Mouse (Mus musculus): ENCODE measurements around the gene Dclk1.

The Dclk1 gene

DNA sequence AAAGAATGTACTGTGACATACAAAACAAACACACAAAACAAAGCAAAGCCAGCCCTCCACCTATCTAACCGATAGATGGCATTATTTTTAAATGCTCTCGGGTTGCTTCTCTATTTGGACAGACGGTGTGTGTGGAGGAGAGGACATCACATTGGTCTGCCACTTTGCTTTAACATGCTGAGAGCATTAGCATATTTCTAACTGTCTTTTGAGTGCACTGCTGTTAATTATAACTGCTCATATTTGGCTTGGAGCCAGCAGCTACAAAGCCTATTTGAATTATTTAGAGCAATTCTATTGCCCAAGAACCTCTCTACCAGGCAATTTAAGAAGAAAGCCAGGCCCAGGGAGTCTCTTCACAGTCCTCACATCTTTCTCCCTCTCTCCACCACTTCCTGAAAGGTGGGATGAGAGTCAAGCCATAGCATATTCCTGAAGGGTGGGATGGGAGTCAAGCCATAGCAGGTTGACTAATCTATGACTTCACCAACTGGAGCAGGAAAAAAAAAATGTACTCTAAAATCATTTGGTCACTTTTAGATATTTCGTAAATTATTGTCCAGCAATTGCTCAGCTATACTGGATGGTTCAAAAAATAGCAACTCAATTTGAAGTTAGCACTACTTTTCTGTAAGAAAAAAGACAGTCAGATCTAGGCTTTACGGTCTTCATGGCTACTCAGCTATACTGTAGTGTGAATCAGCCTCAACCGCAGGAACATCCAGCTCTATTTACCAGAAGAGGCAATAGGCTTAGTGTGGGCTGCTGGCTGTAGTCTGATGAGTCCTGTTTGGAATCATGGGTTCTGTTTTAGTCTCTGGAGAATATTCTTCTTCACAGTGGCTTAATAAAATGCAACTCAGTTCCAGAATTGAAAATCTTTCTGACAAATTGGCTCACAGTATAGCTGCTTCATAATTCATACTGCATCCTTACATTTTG lies 155.9 kb downstream of the Dclk1 start:
- DNase-seq (ENCODE audit: low read depth, low spot score), result peak; percentile 74

GRCm38 (mm10) chr3:55401236-55401635 lies 159.1 kb downstream of the Dclk1 start:
- DNase-seq (ENCODE audit: low read depth, low spot score), result peak; percentile 82

GRCm38 (mm10) chr3:55404751-55405150 lies 162.6 kb downstream of the Dclk1 start:
- no peak for DNase-seq (ENCODE audit: low read depth, low spot score)

DNA sequence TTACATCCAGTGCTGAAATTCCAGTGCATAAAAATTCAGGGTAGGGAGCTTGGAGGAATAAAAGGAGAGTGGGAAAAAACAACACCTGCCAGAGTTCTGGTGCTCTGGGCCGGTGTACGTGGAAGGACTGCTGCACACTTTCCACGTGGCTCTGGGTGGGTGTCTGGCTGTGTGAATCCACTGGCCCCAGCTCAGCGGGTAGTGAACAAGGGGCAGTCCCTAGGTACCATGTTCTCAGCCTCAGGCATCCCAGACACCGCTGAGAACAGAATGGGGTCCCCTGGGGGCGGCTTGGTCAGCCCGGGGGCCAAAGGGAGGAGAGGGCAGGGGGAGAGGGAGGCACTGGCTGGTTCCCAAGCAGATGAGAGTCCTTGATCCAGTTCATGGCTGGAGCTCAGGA lies 164.5 kb downstream of the Dclk1 start:
- no peak for DNase-seq (ENCODE audit: low read depth, low spot score)

GRCm38 (mm10) chr3:55411547-55411946 lies 169.4 kb downstream of the Dclk1 start:
- DNase-seq (ENCODE audit: low read depth, low spot score), result no peak

DNA sequence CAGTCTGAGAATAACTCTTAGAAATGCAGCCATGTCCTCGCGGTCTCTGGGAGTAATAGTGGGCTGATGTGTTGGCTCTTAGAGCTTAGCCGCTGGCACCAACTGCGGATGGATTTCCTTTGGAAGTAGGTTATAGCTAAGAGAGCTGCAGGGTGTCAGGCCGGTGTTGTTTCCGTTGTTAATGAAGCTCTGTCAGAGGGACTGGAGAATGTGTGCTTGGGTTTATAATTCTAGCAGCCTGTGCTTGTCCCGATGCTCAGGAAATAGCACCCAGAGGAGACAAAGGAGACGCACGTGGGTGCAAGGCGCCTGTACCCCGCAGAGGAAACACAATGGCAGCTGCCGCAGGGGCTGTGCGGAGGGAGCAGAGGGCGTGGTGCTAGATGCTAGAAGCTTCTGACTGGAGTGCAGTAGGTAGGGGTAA lies 173.4 kb downstream of the Dclk1 start:
- peak; percentile 92 for DNase-seq (ENCODE audit: low read depth, low spot score)

DNA sequence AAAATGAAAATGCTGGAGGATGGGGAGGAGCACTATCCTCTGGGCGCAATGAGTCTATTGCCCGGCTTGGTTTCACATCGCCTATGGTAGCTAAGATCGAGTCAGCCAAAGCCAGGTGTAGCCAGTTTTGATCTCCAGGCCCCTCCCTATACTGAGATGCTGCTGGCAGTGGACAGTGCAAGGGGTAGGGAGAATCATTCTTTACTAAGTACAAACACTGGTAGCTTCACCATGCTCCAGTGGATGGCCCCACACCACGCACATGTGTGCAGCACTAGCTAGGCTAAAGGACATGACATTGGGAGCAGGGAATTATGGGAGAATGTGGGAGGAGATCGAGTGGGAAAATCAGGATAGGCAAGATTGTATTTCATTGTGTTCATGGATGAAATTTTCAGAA lies 176.7 kb downstream of the Dclk1 start:
- DNase-seq (ENCODE audit: low read depth, low spot score), result no peak

DNA sequence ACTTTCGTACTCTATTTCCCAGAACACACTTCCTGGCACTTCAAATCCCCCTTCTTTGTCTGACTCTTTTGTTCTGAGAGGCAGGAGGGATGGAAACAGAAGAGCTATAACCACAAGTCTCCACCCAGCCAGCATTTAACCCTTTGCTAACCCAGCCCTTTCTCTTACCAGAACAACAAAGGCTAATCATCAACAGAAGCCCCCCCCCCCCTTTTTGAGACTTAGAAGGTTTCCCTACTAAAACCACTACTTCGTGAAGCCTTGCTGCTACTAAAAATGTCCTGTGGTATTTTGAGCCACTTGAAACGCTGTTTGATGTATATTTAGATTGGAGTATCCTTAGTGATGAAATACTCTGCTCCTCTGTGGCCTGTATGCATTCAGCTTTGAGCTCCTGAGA lies 177.2 kb downstream of the Dclk1 start:
- no peak for DNase-seq (ENCODE audit: low read depth, low spot score)

- no peak for DNase-seq (ENCODE audit: low read depth, low spot score)
Measured at GRCm38 (mm10) chr3:55420436-55421083, 178.4 kb downstream of the Dclk1 start.

DNA sequence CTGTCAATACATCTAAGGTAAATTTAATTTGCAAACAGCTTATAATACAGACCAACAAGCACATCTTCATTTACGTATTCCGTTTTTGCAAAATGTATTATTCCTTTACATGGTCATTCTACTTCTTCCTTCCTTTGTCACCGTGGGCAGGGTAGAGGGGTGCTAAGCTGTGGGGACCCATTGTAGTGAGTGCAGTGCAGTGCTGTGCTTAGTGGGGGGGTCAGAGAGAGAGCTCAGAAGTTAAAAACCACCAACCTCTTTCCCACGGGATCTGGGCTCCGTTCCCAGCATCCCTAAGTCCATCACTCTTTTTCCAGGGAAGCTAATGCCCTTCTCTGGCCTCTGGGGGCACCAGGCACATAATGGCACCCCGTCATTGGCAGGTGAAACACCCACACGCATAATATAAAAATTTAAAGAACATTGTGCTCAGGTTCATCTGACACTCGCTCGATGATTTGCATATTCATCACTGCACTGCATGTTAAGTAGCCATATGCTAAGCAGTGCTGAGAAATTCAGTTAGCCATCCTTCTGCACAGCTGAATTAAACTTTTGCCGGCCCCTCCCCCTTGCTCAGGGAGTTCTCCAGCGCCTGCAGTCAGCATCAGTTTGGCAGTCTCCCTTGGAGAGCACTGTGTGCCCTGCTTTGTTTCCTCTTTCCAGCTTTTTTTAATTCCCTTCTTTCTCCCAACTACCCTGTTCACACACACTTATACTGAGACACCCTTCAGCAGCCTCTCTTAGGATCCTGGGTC lies 181.7 kb downstream of the Dclk1 start:
- DNase-seq (ENCODE audit: low read depth, low spot score), result peak; percentile 90

DNA sequence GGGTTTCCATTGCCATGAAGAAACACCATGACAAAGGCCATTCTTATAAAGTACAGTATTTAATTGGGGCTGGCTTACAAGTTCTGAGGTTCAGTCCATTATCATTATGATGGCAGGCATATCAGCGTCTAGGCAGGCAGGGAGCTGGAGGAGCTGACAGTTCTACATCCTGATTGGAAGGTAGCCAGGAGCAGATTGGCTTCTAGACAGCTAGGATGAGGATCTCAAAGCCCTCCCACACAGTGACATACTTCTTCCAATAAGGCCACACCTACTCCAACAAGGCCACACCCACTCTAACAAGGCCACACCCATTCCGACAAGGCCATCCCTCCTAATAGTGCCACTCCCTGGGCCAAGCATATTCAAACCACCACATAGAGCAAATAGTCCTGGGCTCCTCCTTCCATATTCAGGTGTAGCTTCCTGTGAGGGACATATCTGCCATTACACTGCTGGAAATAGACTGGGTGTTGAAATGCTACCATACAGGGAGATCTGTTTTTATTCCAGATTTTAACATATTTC lies 187.9 kb downstream of the Dclk1 start:
- peak; percentile 73 for DNase-seq (ENCODE audit: low read depth, low spot score)

GRCm38 (mm10) chr3:55431223-55431622 lies 189.1 kb downstream of the Dclk1 start:
- DNase-seq (ENCODE audit: low read depth, low spot score), result peak; percentile 58

DNA sequence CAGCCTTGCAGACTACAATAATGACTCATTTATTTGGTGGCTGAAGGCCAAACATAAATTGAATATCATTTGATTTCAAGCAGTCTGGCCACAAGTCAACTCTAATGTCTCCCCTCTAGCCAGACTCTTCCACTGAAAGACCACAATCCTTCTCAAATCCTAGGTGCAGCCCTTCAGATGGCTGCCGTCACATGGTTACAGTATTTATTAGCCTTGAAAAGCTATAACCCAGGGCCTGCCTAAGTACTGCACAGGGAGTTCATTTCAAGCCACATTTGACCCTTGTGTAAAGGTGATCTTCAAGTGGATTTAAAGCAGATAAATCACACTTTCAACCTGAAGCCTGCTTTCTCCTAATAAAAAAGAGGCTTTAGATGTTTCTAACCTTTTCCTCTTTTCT lies 192.1 kb downstream of the Dclk1 start:
- no peak for DNase-seq (ENCODE audit: low read depth, low spot score)

- DNase-seq (ENCODE audit: low read depth, low spot score), result no peak
Measured at GRCm38 (mm10) chr3:55438824-55439446, 196.8 kb downstream of the Dclk1 start.

- DNase-seq (ENCODE audit: low read depth, low spot score), result peak; percentile 95
Measured at GRCm38 (mm10) chr3:55440342-55440741, 198.2 kb downstream of the Dclk1 start.

- DNase-seq (ENCODE audit: low read depth, low spot score), result peak; percentile 91
Measured at GRCm38 (mm10) chr3:55442012-55442645, 200.0 kb downstream of the Dclk1 start.

DNA sequence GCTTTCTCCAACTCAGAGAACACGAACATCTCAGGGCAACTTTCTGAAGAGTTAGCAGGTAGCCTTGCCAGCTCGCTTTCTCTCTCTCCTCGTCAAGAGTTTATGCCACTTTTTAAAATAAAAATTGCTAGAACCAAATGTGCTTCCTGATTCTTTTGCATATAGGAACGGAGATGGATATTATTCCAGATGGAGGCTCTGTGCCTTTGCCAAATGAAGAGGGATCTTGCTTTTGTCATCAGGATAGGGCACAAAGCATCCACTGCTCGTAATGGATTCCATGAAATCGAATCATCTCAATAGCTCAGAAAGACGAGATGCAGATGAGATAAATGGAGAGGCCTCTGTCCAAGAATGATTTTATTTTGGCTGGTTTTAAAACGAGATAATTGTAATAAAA lies 201.1 kb downstream of the Dclk1 start:
- DNase-seq (ENCODE audit: low read depth, low spot score), result peak; percentile 76

DNA sequence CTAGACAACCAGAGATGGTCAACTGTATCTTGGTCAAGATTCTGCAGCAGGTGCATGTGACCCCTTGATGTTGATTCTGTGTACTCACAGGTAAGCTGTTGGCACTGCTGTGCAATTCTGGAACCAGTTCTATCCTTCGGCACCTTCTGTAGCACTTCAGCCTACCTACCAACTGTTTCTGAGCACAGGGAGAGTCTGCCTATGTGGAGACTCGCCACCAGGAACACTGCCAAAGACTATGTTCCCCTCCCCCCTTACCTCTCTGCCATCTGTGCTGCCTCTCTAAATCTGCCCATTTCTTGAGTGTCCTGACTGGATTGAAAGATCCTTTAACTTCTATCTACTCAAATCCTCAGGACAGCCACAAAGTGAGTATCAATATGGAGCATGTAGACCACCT lies 201.6 kb downstream of the Dclk1 start:
- DNase-seq (ENCODE audit: low read depth, low spot score), result peak; percentile 95

- DNase-seq (ENCODE audit: low read depth, low spot score), result no peak
Measured at GRCm38 (mm10) chr3:55446681-55447080, 204.5 kb downstream of the Dclk1 start.

- peak; percentile 98 for DNase-seq (ENCODE audit: low read depth, low spot score)
Measured at GRCm38 (mm10) chr3:55447486-55448460, 205.6 kb downstream of the Dclk1 start.

Measured in brain, adult 2 months (tissue).